Mouse (Mus musculus) gastrocnemius, adult 2 months (tissue): ENCODE results near the gene Ikbke. TPM values are rescaled to one million over a fixed set of nuclear protein-coding genes. Genes with fewer than 3 reads are reported as not detected.
A peak's percentile ranks its signal among the peaks of the same experiment; 100 is the strongest.
"Not testable (repeated sequence)": the region's sequence is repeated elsewhere in the genome, so short reads cannot be mapped to it uniquely, and the experiment has no call there.

Source experiments
- DNase-seq: peaks from one replicate; pipeline ENCODE4 v3.0.0; 2022
- H3K27ac ChIP-seq: fragments of 200-600 bp; 2 replicates; pipeline ENCODE4 v1.8.1; 2022; ENCODE audit warnings: mild to moderate bottlenecking
- H3K4me3 ChIP-seq: fragments of 200-600 bp; 2 replicates; pipeline ENCODE4 v1.8.1; 2022; ENCODE audit warnings: mild to moderate bottlenecking, moderate library complexity
- CTCF ChIP-seq: fragments of 200-600 bp; IDR thresholded peaks from 2 replicates; pipeline ENCODE4 v1.8.1; 2022; ENCODE audit warnings: antibody characterized with exemption, mild to moderate bottlenecking, moderate library complexity
- intact Hi-C: fragments of 180-260 bp; cut with DNase I; formaldehyde crosslinking; loops from one replicate; pipeline ENCODE4 v1.15.1; 2025
- long read RNA-seq, 2 experiments: library from polyadenylated mRNA; stranded (forward); transcript quantifications; one replicate each; pipeline ENCODE4 v2.0.0; 2021
- total RNA-seq, 2 experiments: library from RNA; stranded (reverse); gene quantifications; 2 replicates each; pipeline ENCODE4 v1.2.3; 2021

Ikbke gene
- total RNA-seq, result 1 to 10 TPM in 1 of 2 experiments, under 1 TPM in 1; 0.46 to 1.1 TPM
- long read RNA-seq, experiment 1, result 0 reads
- long read RNA-seq, experiment 2, result 0 reads

- no peak for TF ChIP-seq CTCF
- H3K27ac ChIP-seq, result peak within 1 kb of the TSS; percentile 71
- intact Hi-C loops, result no loop called here
- DNase-seq, result no peak
- H3K4me3 ChIP-seq, result peak within 1 kb of the TSS; percentile 72
Observed at GRCm38 (mm10) chr1:131279456-131279776, at the start of gene Ikbke. Ikbke (minus strand) TSS chr1:131279606.

- intact Hi-C loops, H3K27ac ChIP-seq, DNase-seq, H3K4me3 ChIP-seq: not testable (repeated sequence)
- TF ChIP-seq CTCF, result peak; percentile 47
Observed at GRCm38 (mm10) chr1:131329093-131329492, 49.7 kb upstream of the Ikbke start.

GRCm38 (mm10) chr1:131327167-131327566, 47.8 kb upstream of the Ikbke start:
- DNase-seq, result no peak
- no peak overlapping the region for H3K27ac ChIP-seq
- no peak overlapping the region for H3K4me3 ChIP-seq
- intact Hi-C loops, result no loop called here
- no peak for TF ChIP-seq CTCF

GRCm38 (mm10) chr1:131324816-131325463, 45.5 kb upstream of the Ikbke start:
- no peak for DNase-seq
- no peak for TF ChIP-seq CTCF
- intact Hi-C loops, result no loop called here
- H3K4me3 ChIP-seq, result no peak overlapping the region
- no peak overlapping the region for H3K27ac ChIP-seq

GRCm38 (mm10) chr1:131319598-131320330, 40.4 kb upstream of the Ikbke start:
- DNase-seq, result no peak
- no peak for TF ChIP-seq CTCF
- no peak overlapping the region for H3K4me3 ChIP-seq
- H3K27ac ChIP-seq, result no peak overlapping the region
- intact Hi-C loops, result no loop called here

GRCm38 (mm10) chr1:131318397-131318796, 39.0 kb upstream of the Ikbke start:
- Histone ChIP-seq H3K27ac (no peak overlapping the region), H3K4me3 (no peak overlapping the region)
- TF ChIP-seq CTCF, result no peak
- intact Hi-C loops, result no loop called here
- DNase-seq, result no peak

GRCm38 (mm10) chr1:131317625-131318024, 38.2 kb upstream of the Ikbke start:
- DNase-seq, result no peak
- no peak for TF ChIP-seq CTCF
- no peak overlapping the region for H3K27ac ChIP-seq

GRCm38 (mm10) chr1:131311284-131311683, 31.9 kb upstream of the Ikbke start:
- Histone ChIP-seq H3K27ac (no peak overlapping the region), H3K4me3 (no peak overlapping the region)
- DNase-seq, result no peak
- TF ChIP-seq CTCF, result no peak
- intact Hi-C loops, result no loop called here

More at GRCm38 (mm10) chr1:131317625-131318024, 38.2 kb upstream of the Ikbke start:
- no peak overlapping the region for H3K4me3 ChIP-seq
- intact Hi-C loops, result no loop called here

GRCm38 (mm10) chr1:131310237-131310818, 30.9 kb upstream of the Ikbke start:
- no peak overlapping the region for H3K27ac ChIP-seq
- intact Hi-C loops, result no loop called here
- no peak for DNase-seq
- TF ChIP-seq CTCF, result no peak
- H3K4me3 ChIP-seq, result no peak overlapping the region

GRCm38 (mm10) chr1:131300750-131301149, 21.3 kb upstream of the Ikbke start:
- Histone ChIP-seq H3K4me3 (no peak overlapping the region), H3K27ac (no peak overlapping the region)
- TF ChIP-seq CTCF, result no peak
- intact Hi-C loops, result no loop called here
- no peak for DNase-seq

GRCm38 (mm10) chr1:131299788-131300187, 20.4 kb upstream of the Ikbke start:
- Histone ChIP-seq H3K27ac (no peak overlapping the region), H3K4me3 (no peak overlapping the region)
- DNase-seq, result peak; percentile 40

GRCm38 (mm10) chr1:131299240-131299639, 19.8 kb upstream of the Ikbke start:
- no peak overlapping the region for H3K27ac ChIP-seq
- intact Hi-C loops, result no loop called here
- no peak overlapping the region for H3K4me3 ChIP-seq
- no peak for TF ChIP-seq CTCF
- no peak for DNase-seq

More at GRCm38 (mm10) chr1:131299788-131300187, 20.4 kb upstream of the Ikbke start:
- intact Hi-C loops, result no loop called here
- TF ChIP-seq CTCF, result no peak

GRCm38 (mm10) chr1:131298171-131298570, 18.8 kb upstream of the Ikbke start:
- TF ChIP-seq CTCF, result no peak
- intact Hi-C loops, result no loop called here
- no peak for DNase-seq

More at GRCm38 (mm10) chr1:131298171-131298570, 18.8 kb upstream of the Ikbke start:
- Histone ChIP-seq H3K27ac (no peak overlapping the region), H3K4me3 (no peak overlapping the region)
